Mouse (Mus musculus) ovary, postnatal 10 days (tissue): ENCODE data around the gene Hacd2.

Experiments
- DNase-seq: peaks from one replicate; pipeline ENCODE4 v3.0.0; 2022; ENCODE audit warnings: low spot score

The Hacd2 gene

GRCm38 (mm10) chr16:35006251-35006650, 16.0 kb upstream of the Hacd2 start:
- no peak for DNase-seq

- DNase-seq, result no peak
These were observed 14.9 kb upstream of the Hacd2 start for GRCm38 (mm10) chr16:35007361-35007760.

GRCm38 (mm10) chr16:35008447-35008846, 13.8 kb upstream of the Hacd2 start:
- no peak for DNase-seq

DNA sequence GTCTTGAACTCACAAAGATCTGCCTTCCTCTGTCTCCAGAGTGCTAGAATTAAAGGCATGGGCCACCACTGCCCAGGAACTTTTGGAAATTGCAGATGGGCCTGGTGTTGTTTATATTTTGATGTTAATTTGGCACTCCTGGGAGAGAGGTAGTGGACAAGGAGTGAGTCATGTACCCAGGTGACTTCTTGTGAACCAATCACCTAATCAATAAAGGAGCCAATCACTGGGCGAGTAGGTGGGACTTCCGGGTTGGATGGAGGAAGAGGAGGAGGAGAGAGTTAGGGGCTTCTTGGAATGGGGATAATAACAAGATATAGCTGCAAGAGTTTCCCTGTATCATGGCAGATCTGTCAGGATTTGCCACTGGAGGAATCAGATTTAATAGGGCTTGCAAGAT, 8.7 kb upstream of the Hacd2 start:
- no peak for DNase-seq

GRCm38 (mm10) chr16:35016491-35016890, 5.7 kb upstream of the Hacd2 start:
- no peak for DNase-seq

- DNase-seq, result no peak
These were observed 3.7 kb upstream of the Hacd2 start for GRCm38 (mm10) chr16:35018470-35018974.

- no peak for DNase-seq
These were observed 356 bp upstream of the Hacd2 start for GRCm38 (mm10) chr16:35021903-35022241.

GRCm38 (mm10) chr16:35023138-35023735, 1.0 kb downstream of the Hacd2 start:
- no peak for DNase-seq

DNA sequence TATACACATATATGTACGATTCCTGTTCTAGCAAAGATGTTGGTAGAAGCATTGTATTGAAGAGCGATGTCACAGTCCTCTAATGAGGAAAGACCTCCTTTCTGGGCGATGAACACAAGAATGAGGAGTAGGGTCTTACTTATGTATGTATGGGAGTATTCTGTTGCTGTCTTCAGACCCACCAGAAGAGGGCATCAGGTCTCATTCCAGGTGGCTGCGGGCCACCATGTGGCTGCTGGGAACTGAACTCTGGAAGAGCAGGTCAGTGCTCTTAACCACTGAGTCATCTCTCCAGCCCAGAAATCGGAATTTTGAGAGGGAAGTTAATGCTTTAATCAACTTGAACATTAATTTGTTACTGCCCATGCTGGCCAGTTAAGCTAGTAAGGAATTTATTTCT, 2.1 kb downstream of the Hacd2 start:
- no peak for DNase-seq

- no peak for DNase-seq
These were observed 3.1 kb downstream of the Hacd2 start for GRCm38 (mm10) chr16:35025347-35025746.

DNA sequence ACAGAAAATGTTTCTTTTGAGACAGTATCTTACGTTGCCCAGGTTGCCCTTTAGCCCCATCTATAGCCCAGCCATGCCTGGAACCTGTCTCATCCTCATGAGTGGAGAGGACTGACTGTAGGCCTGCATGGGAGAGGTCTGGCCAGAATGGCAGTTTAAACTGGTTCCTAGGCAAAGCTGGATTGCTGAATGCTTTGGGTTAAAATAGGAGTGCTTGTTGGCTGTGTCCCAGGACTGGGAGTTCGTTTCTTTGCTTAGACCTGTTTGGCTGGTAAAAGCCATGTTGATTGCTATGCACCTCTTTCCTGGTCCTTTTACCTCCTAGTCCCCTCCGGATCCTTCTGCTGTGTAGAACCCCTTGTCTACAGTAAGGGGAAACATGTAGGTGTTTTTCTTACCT, 11.0 kb downstream of the Hacd2 start:
- DNase-seq, result no peak

DNA sequence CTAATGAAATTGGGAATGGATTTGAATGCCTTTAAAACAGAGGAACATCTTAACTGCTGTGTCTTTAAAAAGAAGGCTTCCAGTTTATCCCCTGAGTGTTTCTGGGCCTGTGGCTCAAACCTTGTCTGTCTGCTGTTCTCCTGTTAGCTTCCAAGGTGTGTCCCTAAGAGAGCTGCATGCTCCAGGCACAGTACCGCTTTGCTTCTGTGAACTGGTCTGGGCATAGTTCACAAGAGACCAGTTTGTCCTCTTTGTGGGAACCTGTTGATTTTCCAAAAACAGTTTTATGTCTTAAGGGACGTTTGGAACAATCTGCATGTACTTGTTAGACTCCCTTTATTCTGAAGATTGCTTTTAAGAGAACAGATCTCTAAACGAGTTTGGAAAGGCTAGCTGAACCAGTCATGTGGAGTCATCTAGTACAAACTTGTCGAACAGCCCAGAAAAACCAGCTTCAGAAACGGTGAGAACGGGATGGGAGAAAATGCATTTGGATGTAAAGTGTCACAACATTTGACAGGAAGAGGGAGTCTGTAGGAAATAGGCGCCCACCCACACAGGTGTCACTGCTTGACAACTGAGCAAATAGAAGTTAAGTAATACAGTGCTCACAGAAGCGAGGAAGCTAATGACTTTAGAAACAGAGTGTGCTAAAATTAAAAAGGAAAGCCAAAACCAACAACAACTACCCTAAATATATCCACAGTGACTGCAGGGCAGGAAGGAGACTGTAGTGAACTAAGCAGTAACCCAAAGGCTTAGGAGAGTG, 11.8 kb downstream of the Hacd2 start:
- no peak for DNase-seq

GRCm38 (mm10) chr16:35034971-35035370, 12.7 kb downstream of the Hacd2 start:
- no peak for DNase-seq

GRCm38 (mm10) chr16:35036754-35037153, 14.5 kb downstream of the Hacd2 start:
- no peak for DNase-seq

- DNase-seq, result no peak
These were observed 16.3 kb downstream of the Hacd2 start for GRCm38 (mm10) chr16:35038343-35039057.

- DNase-seq, result no peak
These were observed 17.9 kb downstream of the Hacd2 start for GRCm38 (mm10) chr16:35040154-35040553.

DNA sequence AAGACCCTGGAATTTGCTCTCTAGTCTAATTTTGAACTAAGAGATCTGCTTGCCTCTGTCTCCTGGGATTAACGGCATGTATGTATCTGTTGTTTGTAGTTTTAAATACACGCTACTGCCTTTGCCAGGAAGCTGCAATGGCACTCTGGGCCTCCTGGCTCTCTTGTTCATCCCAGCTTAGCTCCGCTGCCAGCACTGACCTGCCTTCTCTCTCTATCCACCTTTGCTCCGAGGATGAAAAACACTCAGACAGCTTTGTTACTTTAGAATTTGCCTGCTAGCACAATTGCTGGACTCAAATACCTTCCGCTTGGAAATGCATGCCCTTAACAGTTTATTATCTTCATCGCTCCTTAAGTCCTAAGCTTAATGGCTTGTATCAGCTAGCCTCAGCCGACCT, 18.8 kb downstream of the Hacd2 start:
- DNase-seq, result no peak

GRCm38 (mm10) chr16:35046081-35046775, 24.0 kb downstream of the Hacd2 start:
- no peak for DNase-seq

DNA sequence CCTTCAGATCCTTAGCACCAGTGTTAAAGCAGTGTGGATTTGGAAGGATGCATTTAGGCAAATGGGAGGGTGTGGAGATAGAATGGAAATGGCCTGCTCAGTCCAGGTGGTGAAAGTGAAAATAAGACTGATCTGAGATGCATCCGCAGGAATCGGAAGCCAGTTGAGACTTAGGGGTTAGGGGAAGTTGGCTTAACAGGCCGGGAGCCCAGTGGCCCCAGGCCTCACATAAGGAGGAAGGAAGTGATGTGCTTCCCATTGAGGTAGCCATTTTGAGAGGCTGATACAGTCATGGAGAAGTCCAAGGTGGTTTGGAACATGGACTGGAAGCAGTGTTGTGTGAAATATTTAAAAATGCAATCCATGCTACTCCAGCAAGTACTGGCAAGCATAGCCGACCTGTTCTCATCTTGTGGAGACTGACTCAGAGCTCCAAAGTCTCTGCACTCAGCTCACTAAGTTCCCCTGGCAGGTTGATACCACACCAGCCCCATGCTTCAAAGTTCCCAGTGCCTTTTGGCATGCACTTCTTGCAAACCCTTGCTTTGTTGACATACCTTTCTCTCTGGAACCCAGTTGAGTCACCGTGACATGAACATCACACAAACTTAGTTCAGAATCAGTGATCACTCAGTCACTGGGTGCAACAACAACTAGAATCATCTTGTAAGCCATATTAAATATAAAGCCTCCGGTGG, 25.2 kb downstream of the Hacd2 start:
- DNase-seq, result no peak

DNA sequence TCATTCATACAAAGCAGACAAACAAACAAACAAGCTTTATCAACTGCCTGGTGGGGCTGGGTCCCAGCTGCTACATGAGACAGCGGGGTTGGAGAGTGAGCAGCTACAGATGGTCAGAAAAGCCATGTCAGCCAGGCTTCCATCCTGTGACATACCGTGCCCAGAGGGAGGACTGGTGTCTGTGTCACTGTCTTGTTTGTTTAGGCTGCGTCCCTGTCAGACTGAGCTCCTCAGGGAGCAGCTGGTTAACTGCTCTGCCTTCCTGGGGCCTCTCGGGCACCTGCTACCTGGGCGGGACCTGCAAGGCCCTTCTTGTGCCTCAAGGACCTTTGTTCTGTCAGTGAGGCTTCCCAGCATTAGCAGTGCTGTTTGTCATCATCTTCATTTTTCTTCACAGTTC, 28.8 kb downstream of the Hacd2 start:
- no peak for DNase-seq

DNA sequence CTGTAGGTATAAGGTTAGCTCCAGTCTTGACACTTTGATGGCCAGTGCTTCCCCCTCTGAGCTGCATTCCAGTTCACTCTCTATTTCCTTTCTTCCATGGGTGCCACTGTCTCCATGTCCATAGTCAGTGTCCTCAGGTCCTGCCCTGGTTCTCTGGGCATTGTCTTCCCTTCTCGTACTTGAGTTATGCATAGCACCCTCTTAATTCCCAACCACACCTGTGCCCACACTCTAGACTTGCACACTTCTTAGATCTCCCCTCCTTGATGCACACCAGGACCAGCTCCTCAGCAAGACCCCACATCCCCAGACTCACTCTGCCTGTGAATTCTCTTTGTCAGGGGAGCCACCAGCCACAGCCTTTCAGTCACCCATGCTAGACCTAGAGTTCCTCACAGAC, 30.0 kb downstream of the Hacd2 start:
- DNase-seq, result no peak
